Comparison of ENCODE assay signal across 8 mouse cellular contexts in the genomic region with DNA sequence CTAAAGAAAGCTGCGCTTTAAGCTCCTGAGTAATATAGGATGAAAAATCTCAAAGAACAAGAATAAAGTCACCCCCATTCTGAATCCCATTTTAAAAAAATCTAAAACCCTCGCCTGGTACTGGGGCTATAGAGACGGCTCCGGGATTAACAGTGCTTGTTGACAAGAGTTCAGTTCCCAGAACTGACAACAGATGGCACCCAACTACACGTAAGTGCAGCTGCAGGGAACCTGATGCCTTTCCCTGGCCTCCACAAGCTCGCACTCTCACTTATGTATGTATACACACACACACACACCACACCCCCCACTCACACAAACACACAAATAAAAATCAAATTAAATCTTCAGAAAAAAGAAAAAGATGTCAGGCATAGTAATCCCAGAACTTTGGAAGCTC. TPM values are rescaled to one million over a fixed set of nuclear protein-coding genes. Genes with fewer than 3 reads are reported as not detected.
A peak's percentile ranks its signal among the peaks of the same experiment; 100 is the strongest.
DNase-seq lines count a peak whose midpoint lies in the region; ATAC-seq lines count a peak whose summit lies in the region.

No protein-coding gene starts in this region.

- no peak overlapping the region for H3K9ac ChIP-seq in heart, embryonic 12.5 days

- H3K27ac ChIP-seq in heart, embryonic 12.5 days (ENCODE audit: poor library complexity, severe bottlenecking), result no peak overlapping the region

- peaks cover 82% of the 10 kb centered on the region for H3K36me3 ChIP-seq in heart, embryonic 12.5 days

- H3K4me1 ChIP-seq in heart, embryonic 12.5 days (replicated peaks), result peaks cover 31% of the 10 kb centered on the region

- H3K4me3 ChIP-seq in heart, embryonic 12.5 days, result no peak overlapping the region

- no peaks in the 10 kb centered on the region for H3K9me3 ChIP-seq in heart, embryonic 12.5 days (replicated peaks)

- 57% methylated on average over 6 of the region's 6 CpGs for WGBS in heart, embryonic 12.5 days

- H3K27me3 ChIP-seq in heart, embryonic 12.5 days (replicated peaks), result no peaks in the 10 kb centered on the region

- H3K4me2 ChIP-seq in heart, embryonic 12.5 days, result no peak overlapping the region

- no peak for ATAC-seq in heart, embryonic 12.5 days (ENCODE audit: insufficient number of reproducible peaks, low FRiP score)

- peak; percentile 16 for DNase-seq in heart, adult 8-10 months (ENCODE audit: low spot score)
- DNase-seq in urinary bladder, postnatal 14 days (ENCODE audit: low spot score), result peak; percentile 34
- no peak for DNase-seq in urinary bladder, postnatal 4 days (ENCODE audit: low spot score in 2 of 2)
- peak; percentile 38 for DNase-seq in fibroblast of lung, adult 2 months (ENCODE audit: low read depth)
- DNase-seq in lung, postnatal 14 days, result peak; percentile 50
- DNase-seq in layer of hippocampus, adult 9-10 months (ENCODE audit: low spot score), result no peak
- DNase-seq in ovary, postnatal 10 days (ENCODE audit: low spot score), result no peak

RNA-seq across cellular contexts. Expression of a gene that starts 7.2 kb away (rescaled TPM):
- 100 to 1,000 TPM; 297 to 332 (median 327) TPM for total RNA-seq in heart, adult 8-10 months (2022)
- 550 and 559 TPM in 2 replicates for polyA plus RNA-seq in heart, embryonic 12.5 days (2016; fragmentation: Nextera tagmentation; extraction: Ambion mirVana)

RNA-seq across cellular contexts. Expression of a gene that starts 16.6 kb away (rescaled TPM):
- total RNA-seq in heart, adult 8-10 months (2022), result 10 to 100 TPM; 13.3 to 18.4 (median 16.0) TPM
- polyA plus RNA-seq in heart, embryonic 12.5 days (2016; fragmentation: Nextera tagmentation; extraction: Ambion mirVana), result 116 and 121 TPM in 2 replicates

RNA-seq across cellular contexts. Expression of a gene that starts 41.0 kb away (rescaled TPM):
- total RNA-seq in heart, adult 8-10 months (2022), result 100 to 1,000 TPM; 475 to 641 (median 529) TPM
- 963 and 983 TPM in 2 replicates for polyA plus RNA-seq in heart, embryonic 12.5 days (2016; fragmentation: Nextera tagmentation; extraction: Ambion mirVana)

RNA-seq across cellular contexts. Expression of a gene that starts 47.9 kb away (rescaled TPM):
- 1 to 10 TPM; 3.1 to 3.5 (median 3.3) TPM for total RNA-seq in heart, adult 8-10 months (2022)
- 3.1 and 3.4 TPM in 2 replicates for polyA plus RNA-seq in heart, embryonic 12.5 days (2016; fragmentation: Nextera tagmentation; extraction: Ambion mirVana)

Comparison
In these comparisons a context has a peak if more than half of its experiments do, and no peak if none do; other contexts are left out.
1. DNase-seq: peak in heart, adult 8-10 months (single experiment), urinary bladder, postnatal 14 days (single experiment), fibroblast of lung, adult 2 months (single experiment) and lung, postnatal 14 days (single experiment); none in urinary bladder, postnatal 4 days (0 of 2), layer of hippocampus, adult 9-10 months (single experiment) and ovary, postnatal 10 days (single experiment).